Mouse (Mus musculus): ENCODE results near the gene Spata5. TPM values are rescaled to one million over a fixed set of nuclear protein-coding genes. Genes with fewer than 3 reads are reported as not detected.
A peak's percentile ranks its signal among the peaks of the same experiment; 100 is the strongest.

The Spata5 gene
- total RNA-seq, 2 experiments from 2014 or later = 17.8 to 24.8 TPM

- no peak for DNase-seq (ENCODE audit: extremely low spot score in 1 of 2, low spot score in 2 of 2)
- intact Hi-C loops (cut with DNase I) = loop anchor here (5.0 kb wide), 1 partner anchor 106 kb away; the partner anchor contains the start of genes Bbs12 and Cetn4
These were observed 1.4 kb upstream of the Spata5 start for GRCm38 (mm10) chr3:37418341-37418740.

- intact Hi-C loops (cut with DNase I) = loop anchor here (5.0 kb wide), 1 partner anchor 107 kb away; the partner anchor contains the start of genes Bbs12 and Cetn4
- no peak for DNase-seq (ENCODE audit: extremely low spot score in 1 of 2, low spot score in 2 of 2)
These were observed 687 bp upstream of the Spata5 start for GRCm38 (mm10) chr3:37418961-37419457.

- intact Hi-C loops (cut with DNase I) = no loop called here
- DNase-seq (ENCODE audit: extremely low spot score in 1 of 2, low spot score in 2 of 2) = peak; percentile 90 to 96
These were observed 376 bp downstream of the Spata5 start, which contains the start of gene Nudt6 for GRCm38 (mm10) chr3:37420072-37420471. TSS of gene Nudt6 (minus strand) at chr3:37420211.

GRCm38 (mm10) chr3:37420641-37421040 lies 945 bp downstream of the Spata5 start:
- peak in 1 of 2 experiments; percentile 17 for DNase-seq (ENCODE audit: extremely low spot score in 1 of 2, low spot score in 2 of 2)
- intact Hi-C loops (cut with DNase I) = no loop called here

GRCm38 (mm10) chr3:37421179-37421578 lies 1.5 kb downstream of the Spata5 start:
- intact Hi-C loops (cut with DNase I) = no loop called here
- no peak for DNase-seq (ENCODE audit: extremely low spot score in 1 of 2, low spot score in 2 of 2)

- no peak for DNase-seq (ENCODE audit: extremely low spot score in 1 of 2, low spot score in 2 of 2)
- intact Hi-C loops (cut with DNase I) = no loop called here
These were observed 6.4 kb downstream of the Spata5 start for GRCm38 (mm10) chr3:37426069-37426468.

- intact Hi-C loops (cut with DNase I) = no loop called here
These were observed 10.7 kb downstream of the Spata5 start for GRCm38 (mm10) chr3:37430359-37430758.

GRCm38 (mm10) chr3:37439770-37440169 lies 20.1 kb downstream of the Spata5 start:
- DNase-seq (ENCODE audit: extremely low spot score in 1 of 2, low spot score in 2 of 2) = no peak
- intact Hi-C loops (cut with DNase I) = no loop called here

More at GRCm38 (mm10) chr3:37430359-37430758, 10.7 kb downstream of the Spata5 start:
- DNase-seq (ENCODE audit: extremely low spot score in 1 of 2, low spot score in 2 of 2) = no peak

GRCm38 (mm10) chr3:37443409-37443808 lies 23.7 kb downstream of the Spata5 start:
- intact Hi-C loops (cut with DNase I) = no loop called here
- DNase-seq (ENCODE audit: extremely low spot score in 1 of 2, low spot score in 2 of 2) = no peak

GRCm38 (mm10) chr3:37455992-37456391 lies 36.3 kb downstream of the Spata5 start:
- DNase-seq (ENCODE audit: extremely low spot score in 1 of 2, low spot score in 2 of 2) = no peak
- intact Hi-C loops (cut with DNase I) = no loop called here

GRCm38 (mm10) chr3:37468170-37468569 lies 48.5 kb downstream of the Spata5 start:
- intact Hi-C loops (cut with DNase I) = no loop called here
- DNase-seq (ENCODE audit: extremely low spot score in 1 of 2, low spot score in 2 of 2) = peak in 1 of 2 experiments; percentile 16

GRCm38 (mm10) chr3:37469353-37469752 lies 49.7 kb downstream of the Spata5 start:
- DNase-seq (ENCODE audit: extremely low spot score in 1 of 2, low spot score in 2 of 2) = no peak
- intact Hi-C loops (cut with DNase I) = no loop called here

GRCm38 (mm10) chr3:37470867-37471266 lies 51.2 kb downstream of the Spata5 start:
- intact Hi-C loops (cut with DNase I) = loop anchor here (5.0 to 10.0 kb wide), 5 partner anchors 164 to 751 kb away; partner anchors contain the start of gene Spry1
- no peak for DNase-seq (ENCODE audit: extremely low spot score in 1 of 2, low spot score in 2 of 2)

- intact Hi-C loops (cut with DNase I) = loop anchor here (5.0 to 10.0 kb wide), 5 partner anchors 162 to 750 kb away; partner anchors contain the start of gene Spry1
- DNase-seq (ENCODE audit: extremely low spot score in 1 of 2, low spot score in 2 of 2) = peak in 1 of 2 experiments; percentile 20
These were observed 52.8 kb downstream of the Spata5 start for GRCm38 (mm10) chr3:37472461-37472860.

GRCm38 (mm10) chr3:37476485-37476884 lies 56.8 kb downstream of the Spata5 start:
- intact Hi-C loops (cut with DNase I) = loop anchor here (10.0 kb wide), 3 partner anchors 158 to 478 kb away; partner anchors contain the start of gene Spry1
- no peak for DNase-seq (ENCODE audit: extremely low spot score in 1 of 2, low spot score in 2 of 2)

- intact Hi-C loops (cut with DNase I) = loop anchor here (10.0 kb wide), 3 partner anchors 157 to 477 kb away; partner anchors contain the start of gene Spry1
- DNase-seq (ENCODE audit: extremely low spot score in 1 of 2, low spot score in 2 of 2) = no peak
These were observed 57.9 kb downstream of the Spata5 start for GRCm38 (mm10) chr3:37477438-37478188.

GRCm38 (mm10) chr3:37479771-37480170 lies 60.1 kb downstream of the Spata5 start:
- no peak for DNase-seq (ENCODE audit: extremely low spot score in 1 of 2, low spot score in 2 of 2)
- intact Hi-C loops (cut with DNase I) = loop anchor here (10.0 kb wide), 3 partner anchors 155 to 475 kb away; partner anchors contain the start of gene Spry1

GRCm38 (mm10) chr3:37481295-37481694 lies 61.6 kb downstream of the Spata5 start:
- intact Hi-C loops (cut with DNase I) = no loop called here
- peak in 1 of 2 experiments; percentile 23 for DNase-seq (ENCODE audit: extremely low spot score in 1 of 2, low spot score in 2 of 2)

GRCm38 (mm10) chr3:37482720-37483119 lies 63.0 kb downstream of the Spata5 start:
- no peak for DNase-seq (ENCODE audit: extremely low spot score in 1 of 2, low spot score in 2 of 2)
- intact Hi-C loops (cut with DNase I) = no loop called here
